Mouse (Mus musculus) stomach, postnatal 0 days (tissue): ENCODE data around the gene Gm5134.

Source experiments
- CTCF ChIP-seq: IDR thresholded peaks from 2 replicates; pipeline ENCODE4 v1.5.1; 2016; ENCODE audit warnings: antibody characterized with exemption, low read depth, mild to moderate bottlenecking, moderate library complexity
- EP300 ChIP-seq: optimal IDR thresholded peaks from 2 replicates; pipeline ENCODE3; 2016; ENCODE audit warnings: antibody characterized with exemption

- TF ChIP-seq CTCF (no peak), EP300 (no peak)
Measured at GRCm38 (mm10) chr10:75930304-75930703, 24.0 kb upstream of the Gm5134 start.
